Comparison of ENCODE assay signal across 13 mouse cellular contexts in genomic region chr6:94635343-94635742, GRCm38 (mm10).
DNase-seq lines count a peak whose midpoint lies in the region; ATAC-seq lines count a peak whose summit lies in the region.
"Had no signal": no experiment of that assay in that cellular context is flagged by ENCODE, and none has a peak within 500 bp of the region (broad histone marks: within the 10 kb centered on the region; RNA-seq: fewer than 3 reads in every experiment).

No protein-coding gene starts in this region.

- 33% methylated on average over 1 of the region's 1 CpGs for WGBS in forebrain, embryonic 12.5 days
- 33% methylated on average over 1 of the region's 1 CpGs for WGBS in forebrain, embryonic 16.5 days
- WGBS in neural tube, embryonic 13.5 days: 24% methylated on average over 1 of the region's 1 CpGs
- 29% methylated on average over 1 of the region's 1 CpGs for WGBS in hindbrain, embryonic 11.5 days
- WGBS in stomach, embryonic 16.5 days: 45% methylated on average over 1 of the region's 1 CpGs

- H3K27ac ChIP-seq in forebrain, embryonic 12.5 days: 0 out of 2 replicates have a peak overlapping the region, but pooled peaks have one; percentile 19
- H3K27ac ChIP-seq in forebrain, embryonic 16.5 days (ENCODE audit: low read length): no peak overlapping the region
- peak overlapping the region; percentile 18; the same call in 1 of the 2 replicates for H3K27ac ChIP-seq in neural tube, embryonic 13.5 days (replicated peaks)
- no peak overlapping the region for H3K27ac ChIP-seq in hindbrain, embryonic 11.5 days (ENCODE audit: low read depth, low read length)
- peak overlapping the region; percentile 43; the same call in 1 of the 2 replicates for H3K27ac ChIP-seq in stomach, embryonic 16.5 days (ENCODE audit: low read length)
- H3K27ac ChIP-seq: heart, embryonic 13.5 days; kidney, postnatal 0 days had no signal

- no peaks in the 10 kb centered on the region for H3K27me3 ChIP-seq in forebrain, embryonic 12.5 days
- no peaks in the 10 kb centered on the region for H3K27me3 ChIP-seq in forebrain, embryonic 16.5 days (replicated peaks; ENCODE audit: control insufficient read depth, insufficient read depth, low read length)
- no peaks in the 10 kb centered on the region for H3K27me3 ChIP-seq in neural tube, embryonic 13.5 days
- no peaks in the 10 kb centered on the region for H3K27me3 ChIP-seq in hindbrain, embryonic 11.5 days (ENCODE audit: control insufficient read depth, insufficient read depth, low read length)
- H3K27me3 ChIP-seq in stomach, embryonic 16.5 days (ENCODE audit: control insufficient read depth, insufficient read depth, low read length): no peaks in the 10 kb centered on the region
- H3K27me3 ChIP-seq: heart, embryonic 13.5 days had no signal

- no peak overlapping the region for H3K4me2 ChIP-seq in forebrain, embryonic 12.5 days
- no peak overlapping the region for H3K4me2 ChIP-seq in forebrain, embryonic 16.5 days (ENCODE audit: low read length)
- H3K4me2 ChIP-seq in neural tube, embryonic 13.5 days: no peak overlapping the region
- no peak overlapping the region for H3K4me2 ChIP-seq in hindbrain, embryonic 11.5 days (replicated peaks; ENCODE audit: low read depth, low read length)
- no peak overlapping the region for H3K4me2 ChIP-seq in stomach, embryonic 16.5 days (ENCODE audit: low read depth, low read length)
- H3K4me2 ChIP-seq: heart, embryonic 13.5 days had no signal

- no peaks in the 10 kb centered on the region for H3K9me3 ChIP-seq in forebrain, embryonic 12.5 days
- no peaks in the 10 kb centered on the region for H3K9me3 ChIP-seq in forebrain, embryonic 16.5 days (ENCODE audit: control insufficient read depth, low read length)
- no peaks in the 10 kb centered on the region for H3K9me3 ChIP-seq in neural tube, embryonic 13.5 days
- no peaks in the 10 kb centered on the region for H3K9me3 ChIP-seq in hindbrain, embryonic 11.5 days (ENCODE audit: control insufficient read depth, low read length)
- H3K9me3 ChIP-seq in stomach, embryonic 16.5 days (replicated peaks; ENCODE audit: control insufficient read depth, low read length): no peaks in the 10 kb centered on the region
- H3K9me3 ChIP-seq: heart, embryonic 13.5 days had no signal

- H3K4me1 ChIP-seq in forebrain, embryonic 12.5 days: peaks cover 65% of the 10 kb centered on the region
- H3K4me1 ChIP-seq in forebrain, embryonic 16.5 days (replicated peaks; ENCODE audit: control insufficient read depth, insufficient read depth, low read length): peaks cover 11% of the 10 kb centered on the region
- H3K4me1 ChIP-seq in neural tube, embryonic 13.5 days (replicated peaks): peaks cover 62% of the 10 kb centered on the region
- peaks cover 7% of the 10 kb centered on the region for H3K4me1 ChIP-seq in hindbrain, embryonic 11.5 days (replicated peaks; ENCODE audit: control insufficient read depth, insufficient read depth, low read length)
- peaks cover 55% of the 10 kb centered on the region for H3K4me1 ChIP-seq in stomach, embryonic 16.5 days (ENCODE audit: control insufficient read depth, insufficient read depth, low read length)

- H3K4me3 ChIP-seq in forebrain, embryonic 12.5 days (replicated peaks): no peak overlapping the region
- no peak overlapping the region for H3K4me3 ChIP-seq in forebrain, embryonic 16.5 days (replicated peaks; ENCODE audit: low read length)
- no peak overlapping the region for H3K4me3 ChIP-seq in neural tube, embryonic 13.5 days
- no peak overlapping the region for H3K4me3 ChIP-seq in hindbrain, embryonic 11.5 days (ENCODE audit: low read depth, low read length)
- H3K4me3 ChIP-seq in stomach, embryonic 16.5 days (replicated peaks; ENCODE audit: low read length): no peak overlapping the region
- H3K4me3 ChIP-seq: heart, embryonic 13.5 days had no signal

- H3K9ac ChIP-seq in forebrain, embryonic 12.5 days: no peak overlapping the region
- H3K9ac ChIP-seq in forebrain, embryonic 16.5 days (replicated peaks; ENCODE audit: low read depth, low read length): no peak overlapping the region
- H3K9ac ChIP-seq in neural tube, embryonic 13.5 days: no peak overlapping the region
- H3K9ac ChIP-seq in hindbrain, embryonic 11.5 days (ENCODE audit: low read depth, low read length): no peak overlapping the region
- no peak overlapping the region for H3K9ac ChIP-seq in stomach, embryonic 16.5 days (ENCODE audit: low read length)
- H3K9ac ChIP-seq: heart, embryonic 13.5 days had no signal

- no peak for ATAC-seq in forebrain, embryonic 12.5 days (ENCODE audit: low FRiP score)
- ATAC-seq in forebrain, embryonic 16.5 days: no peak
- ATAC-seq in neural tube, embryonic 13.5 days (ENCODE audit: low read depth): no peak
- no peak for ATAC-seq in hindbrain, embryonic 11.5 days (ENCODE audit: low FRiP score)
- no peak for ATAC-seq in stomach, embryonic 16.5 days (ENCODE audit: insufficient read depth, low FRiP score)

- no peak for DNase-seq in neural tube, embryonic 10.5 days (ENCODE audit: extremely low spot score, low spot score)
- peak; percentile 22 for DNase-seq in hindbrain, embryonic 11.5 days (ENCODE audit: low spot score)
- DNase-seq in kidney, postnatal 25 days: no peak
- no peak for DNase-seq in right cerebral cortex, postnatal 36 days (ENCODE audit: low spot score in 2 of 2)
- DNase-seq: adrenal gland, postnatal 25 days; cerebellum, adult 11 months; lung, adult 2 months had no signal

- H3K36me3 ChIP-seq in forebrain, embryonic 12.5 days (replicated peaks): no peaks in the 10 kb centered on the region
- H3K36me3 ChIP-seq in forebrain, embryonic 16.5 days (ENCODE audit: control insufficient read depth, insufficient read depth): no peaks in the 10 kb centered on the region
- H3K36me3 ChIP-seq in neural tube, embryonic 13.5 days: no peaks in the 10 kb centered on the region
- H3K36me3 ChIP-seq in hindbrain, embryonic 11.5 days (ENCODE audit: control insufficient read depth, insufficient read depth, low read length): no peaks in the 10 kb centered on the region
- H3K36me3 ChIP-seq in stomach, embryonic 16.5 days (ENCODE audit: control insufficient read depth, insufficient read depth, low read length): no peaks in the 10 kb centered on the region
- H3K36me3 ChIP-seq: heart, embryonic 13.5 days had no signal

Comparison
In these comparisons a context has a peak if more than half of its experiments do, and no peak if none do; other contexts are left out.
1. H3K27ac ChIP-seq: peak in forebrain, embryonic 12.5 days (single experiment), neural tube, embryonic 13.5 days (single experiment) and stomach, embryonic 16.5 days (single experiment); none in forebrain, embryonic 16.5 days (single experiment) and hindbrain, embryonic 11.5 days (single experiment).